Mouse (Mus musculus): ENCODE results near the gene C87436. TPM values are rescaled to one million over a fixed set of nuclear protein-coding genes. Genes with fewer than 3 reads are reported as not detected.

Gene C87436
- polyA plus RNA-seq, 1 experiment from 2014 or later: 23.7 TPM

DNA sequence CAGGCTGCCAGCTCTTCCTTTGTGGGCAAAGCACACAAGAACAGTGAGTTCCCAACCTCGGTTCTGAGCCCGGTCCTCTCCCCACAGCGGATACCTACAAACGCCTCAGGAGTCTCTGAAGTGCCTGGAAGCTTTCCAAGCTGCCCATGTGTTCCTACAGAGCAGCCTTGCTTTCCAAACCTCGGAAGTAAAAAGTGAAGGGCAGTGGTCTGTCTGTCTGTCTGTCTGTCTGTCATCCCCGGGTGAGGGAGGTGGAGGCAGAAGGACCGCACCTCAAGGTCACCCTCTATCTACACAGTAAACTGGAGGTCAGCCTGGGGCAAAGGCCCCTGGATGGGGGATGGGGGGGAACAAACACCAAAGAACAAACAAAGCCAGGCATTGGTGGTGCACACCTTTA lies 67.5 kb downstream of the C87436 start:
- ATAC-seq (ENCODE audit: low FRiP score, low read depth): no peak
- Histone ChIP-seq H3K4me2 (no peak overlapping the region), H3K9ac (no peak overlapping the region), H3K9me3 (no peaks in the 10 kb centered on the region), H3K4me3 (no peak overlapping the region), H3K36me3 (no peaks in the 10 kb centered on the region), H3K4me1 (replicated peaks) (no peaks in the 10 kb centered on the region), H3K27me3 (no peaks in the 10 kb centered on the region), H3K27ac (replicated peaks) (no peak overlapping the region)
- WGBS: 75% methylated on average over 7 of the region's 7 CpGs

- Histone ChIP-seq H3K9ac (no peak overlapping the region), H3K9me3 (no peaks in the 10 kb centered on the region), H3K36me3 (no peaks in the 10 kb centered on the region), H3K4me3 (no peak overlapping the region), H3K4me2 (no peak overlapping the region), H3K27me3 (no peaks in the 10 kb centered on the region), H3K4me1 (replicated peaks) (no peaks in the 10 kb centered on the region), H3K27ac (replicated peaks) (no peak overlapping the region)
- 77% methylated on average over 3 of the region's 3 CpGs for WGBS
- ATAC-seq (ENCODE audit: low FRiP score, low read depth): no peak
Measured at GRCm38 (mm10) chr6:86506309-86506708, 68.1 kb downstream of the C87436 start.

DNA sequence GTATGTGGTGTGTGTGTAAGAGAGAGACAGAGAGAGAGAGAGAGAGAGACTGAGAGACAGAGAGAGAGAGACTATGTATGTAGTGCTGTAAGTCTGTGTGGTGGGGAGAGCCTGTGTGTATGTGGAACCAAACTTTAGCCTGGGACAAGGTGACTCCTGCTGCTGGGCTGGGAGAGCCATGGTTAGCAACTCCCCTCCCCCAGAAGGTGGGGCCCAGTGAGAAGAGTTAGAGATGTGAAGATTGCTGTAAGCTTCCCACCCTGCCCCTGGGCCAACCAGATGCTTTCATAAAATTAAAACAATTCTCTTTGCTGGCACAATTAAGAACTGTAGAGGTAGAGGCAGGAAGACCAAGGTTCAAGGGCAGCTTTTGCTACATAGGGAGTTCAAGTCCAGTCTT lies 68.9 kb downstream of the C87436 start:
- no peaks in the 10 kb centered on the region for H3K4me1 ChIP-seq (replicated peaks)
- no peak overlapping the region for H3K4me3 ChIP-seq
- no peaks in the 10 kb centered on the region for H3K9me3 ChIP-seq
- no peak overlapping the region for H3K27ac ChIP-seq (replicated peaks)
- H3K36me3 ChIP-seq: no peaks in the 10 kb centered on the region
- no peaks in the 10 kb centered on the region for H3K27me3 ChIP-seq
- ATAC-seq (ENCODE audit: low FRiP score, low read depth): no peak
- H3K9ac ChIP-seq: no peak overlapping the region
- no peak overlapping the region for H3K4me2 ChIP-seq

- Histone ChIP-seq H3K27ac (replicated peaks) (no peak overlapping the region), H3K9ac (no peak overlapping the region), H3K27me3 (no peaks in the 10 kb centered on the region), H3K4me1 (replicated peaks) (no peaks in the 10 kb centered on the region), H3K36me3 (no peaks in the 10 kb centered on the region), H3K4me3 (no peak overlapping the region), H3K9me3 (no peaks in the 10 kb centered on the region), H3K4me2 (no peak overlapping the region)
- 83% methylated on average over 3 of the region's 3 CpGs for WGBS
- ATAC-seq (ENCODE audit: low FRiP score, low read depth): no peak
Measured at GRCm38 (mm10) chr6:86508736-86509135, 70.6 kb downstream of the C87436 start.

DNA sequence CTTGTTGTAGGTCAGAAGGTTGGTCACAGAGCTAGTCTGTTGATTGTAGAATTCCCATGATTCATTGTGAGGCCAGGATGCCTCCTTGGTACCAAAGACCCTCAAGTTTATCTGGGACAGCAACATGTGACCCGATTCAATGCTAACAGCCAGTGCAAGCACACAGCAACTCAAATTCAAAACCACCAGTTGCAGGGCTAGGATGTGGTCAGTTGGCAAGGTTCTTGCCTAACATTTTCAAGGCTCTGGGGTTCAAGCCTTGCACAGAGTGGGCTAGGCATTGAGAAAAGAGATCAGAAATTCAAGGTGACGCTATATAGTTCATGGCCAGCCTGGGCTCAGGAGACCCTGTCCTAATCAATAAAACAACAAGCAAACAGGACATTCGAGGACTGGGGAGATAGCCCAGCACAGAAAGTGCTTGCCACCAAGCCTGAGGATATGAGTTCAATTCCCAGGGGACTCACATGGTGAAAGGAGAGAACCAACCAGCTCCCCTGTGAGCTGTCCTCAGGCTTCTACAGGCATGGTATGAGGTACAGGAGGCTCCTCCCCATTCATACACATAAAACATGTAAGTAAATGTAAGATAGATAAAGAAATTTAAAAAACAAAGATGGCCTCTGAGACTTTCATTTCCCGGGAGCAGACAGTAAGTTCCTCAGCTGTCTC lies 71.2 kb downstream of the C87436 start:
- no peak overlapping the region for H3K4me3 ChIP-seq
- 86% methylated on average over 4 of the region's 4 CpGs for WGBS
- H3K27ac ChIP-seq (replicated peaks): no peak overlapping the region
- no peak overlapping the region for H3K4me2 ChIP-seq
- no peaks in the 10 kb centered on the region for H3K36me3 ChIP-seq
- H3K9me3 ChIP-seq: no peaks in the 10 kb centered on the region
- ATAC-seq (ENCODE audit: low FRiP score, low read depth): no peak
- no peaks in the 10 kb centered on the region for H3K4me1 ChIP-seq (replicated peaks)
- no peak overlapping the region for H3K9ac ChIP-seq
- H3K27me3 ChIP-seq: no peaks in the 10 kb centered on the region

DNA sequence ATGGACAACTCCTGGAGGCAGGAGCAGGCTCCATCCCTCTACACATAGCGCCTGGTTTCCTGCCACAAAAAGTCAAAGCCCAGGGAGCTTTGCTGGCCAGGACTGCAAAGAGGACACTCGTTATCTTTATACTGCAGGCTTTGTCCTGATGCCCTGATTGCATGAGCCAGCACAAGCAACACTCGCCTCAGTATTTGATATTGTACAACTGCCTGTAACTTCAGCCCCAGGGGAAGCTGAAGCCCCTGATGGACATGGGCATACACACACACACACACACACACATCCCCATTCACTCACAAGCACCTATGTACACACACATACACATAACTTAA lies 71.7 kb downstream of the C87436 start:
- no peak overlapping the region for H3K9ac ChIP-seq
- H3K36me3 ChIP-seq: no peaks in the 10 kb centered on the region
- no peak overlapping the region for H3K4me2 ChIP-seq
- H3K4me3 ChIP-seq: no peak overlapping the region
- H3K9me3 ChIP-seq: no peaks in the 10 kb centered on the region
- WGBS: 69% methylated on average over 3 of the region's 3 CpGs
- H3K4me1 ChIP-seq (replicated peaks): no peaks in the 10 kb centered on the region
- H3K27me3 ChIP-seq: no peaks in the 10 kb centered on the region
- no peak overlapping the region for H3K27ac ChIP-seq (replicated peaks)
- ATAC-seq (ENCODE audit: low FRiP score, low read depth): no peak

DNA sequence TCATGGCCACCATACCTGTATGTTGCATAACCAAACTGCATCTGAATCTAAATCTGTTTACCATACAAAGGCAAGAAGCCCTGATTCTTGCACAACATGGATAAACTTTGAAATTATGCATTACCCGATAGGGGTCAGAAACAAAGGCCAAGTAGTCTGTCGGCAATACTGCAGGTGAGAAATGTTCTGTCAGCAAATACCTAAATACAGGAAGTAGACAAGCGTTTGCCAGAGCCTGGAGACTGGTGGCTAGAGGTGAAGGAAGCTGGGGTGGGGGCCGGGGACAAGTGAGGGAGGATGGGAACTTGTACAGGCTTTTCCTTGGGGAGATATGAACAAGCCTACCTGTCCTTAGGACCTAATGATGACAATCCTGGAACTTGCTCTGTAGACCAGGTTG lies 72.8 kb downstream of the C87436 start:
- no peaks in the 10 kb centered on the region for H3K27me3 ChIP-seq
- H3K4me1 ChIP-seq (replicated peaks): no peaks in the 10 kb centered on the region
- H3K4me2 ChIP-seq: no peak overlapping the region
- no peak overlapping the region for H3K9ac ChIP-seq
- no peaks in the 10 kb centered on the region for H3K9me3 ChIP-seq
- H3K4me3 ChIP-seq: no peak overlapping the region
- no peaks in the 10 kb centered on the region for H3K36me3 ChIP-seq
- no peak for ATAC-seq (ENCODE audit: low FRiP score, low read depth)
- H3K27ac ChIP-seq (replicated peaks): no peak overlapping the region
- WGBS: 89% methylated on average over 4 of the region's 4 CpGs

DNA sequence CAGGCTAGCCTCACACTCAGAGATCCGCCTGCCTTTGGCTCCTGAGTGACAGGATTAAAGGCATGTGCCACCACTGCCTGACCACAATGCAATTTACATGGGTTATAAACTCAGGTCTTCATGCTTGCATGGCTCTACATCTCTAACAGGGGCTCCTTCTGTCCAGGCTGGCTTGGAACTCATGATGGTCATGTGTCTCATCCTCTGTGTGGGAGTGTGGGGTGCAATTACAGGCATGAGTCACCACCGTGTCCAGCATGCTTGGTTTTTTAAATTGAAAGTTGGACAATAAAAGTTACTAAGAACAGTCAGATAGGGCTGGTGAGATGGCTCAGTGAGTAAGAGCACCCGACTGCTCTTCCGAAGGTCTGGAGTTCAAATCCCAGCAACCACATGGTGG lies 75.1 kb downstream of the C87436 start:
- no peak overlapping the region for H3K27ac ChIP-seq (replicated peaks)
- ATAC-seq (ENCODE audit: low FRiP score, low read depth): no peak
- no peaks in the 10 kb centered on the region for H3K9me3 ChIP-seq
- no peak overlapping the region for H3K9ac ChIP-seq
- no peaks in the 10 kb centered on the region for H3K27me3 ChIP-seq
- H3K4me3 ChIP-seq: no peak overlapping the region
- no peaks in the 10 kb centered on the region for H3K4me1 ChIP-seq (replicated peaks)
- H3K4me2 ChIP-seq: no peak overlapping the region
- 95% methylated on average over 4 of the region's 4 CpGs for WGBS
- H3K36me3 ChIP-seq: no peaks in the 10 kb centered on the region

DNA sequence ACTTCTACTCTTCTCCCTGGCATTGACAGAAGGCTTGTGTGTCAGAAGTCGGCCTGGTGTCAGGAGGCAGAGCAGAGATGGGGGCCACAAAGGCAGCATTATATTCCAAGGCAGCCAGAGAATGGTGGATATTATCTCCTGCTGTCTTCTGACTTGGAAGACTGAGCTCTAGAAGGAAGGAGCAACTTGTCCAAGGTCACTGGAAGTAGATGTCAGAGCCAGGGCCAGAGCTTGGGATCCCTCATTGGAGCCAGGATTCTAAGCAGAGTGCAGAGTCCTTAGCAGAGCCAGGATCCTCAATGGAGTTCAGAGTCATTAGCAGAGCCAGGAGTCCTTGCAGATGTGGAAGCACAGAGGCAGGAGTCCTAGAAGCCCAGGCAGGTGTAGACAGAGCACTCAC lies 77.8 kb downstream of the C87436 start:
- WGBS: 85% methylated on average over 1 of the region's 1 CpGs
- no peak for ATAC-seq (ENCODE audit: low FRiP score, low read depth)
- Histone ChIP-seq H3K4me3 (no peak overlapping the region), H3K9ac (no peak overlapping the region), H3K36me3 (no peaks in the 10 kb centered on the region; the same call in 1 of the 2 replicates), H3K9me3 (no peaks in the 10 kb centered on the region), H3K4me2 (no peak overlapping the region), H3K4me1 (replicated peaks) (no peaks in the 10 kb centered on the region), H3K27me3 (no peaks in the 10 kb centered on the region), H3K27ac (replicated peaks) (no peak overlapping the region)

DNA sequence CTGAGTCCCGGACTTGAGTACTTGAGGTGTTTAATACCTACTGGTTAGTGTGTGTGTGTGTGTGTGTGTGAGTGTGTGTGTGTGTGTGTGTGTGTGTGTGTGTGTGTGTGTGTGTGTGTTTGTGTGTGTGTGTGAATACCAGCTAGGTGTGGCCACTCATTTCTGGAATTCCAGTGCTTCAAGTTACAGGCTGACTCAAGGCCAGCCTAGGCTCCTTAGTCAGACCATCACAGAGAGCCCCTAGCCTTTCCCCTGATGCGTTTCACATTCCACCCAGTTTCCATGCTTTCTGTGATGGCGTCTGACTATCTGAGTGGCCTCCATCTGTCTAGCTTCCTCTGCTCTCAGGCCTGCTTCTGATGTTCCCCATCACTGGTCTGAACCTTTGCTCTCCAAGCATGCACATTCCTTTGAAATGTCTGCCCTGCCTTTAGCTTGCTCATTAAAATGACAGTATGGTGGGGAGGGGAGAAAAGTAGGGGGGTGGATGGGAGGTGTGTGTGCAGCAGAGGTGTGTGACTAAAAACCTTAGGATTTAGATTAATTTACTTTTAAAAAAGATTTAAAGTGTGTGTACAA lies 81.7 kb downstream of the C87436 start:
- no peak overlapping the region for H3K9ac ChIP-seq
- no peaks in the 10 kb centered on the region; the same call in 1 of the 2 replicates for H3K36me3 ChIP-seq
- no peaks in the 10 kb centered on the region for H3K27me3 ChIP-seq
- H3K4me2 ChIP-seq: no peak overlapping the region
- no peak overlapping the region for H3K27ac ChIP-seq (replicated peaks)
- 74% methylated on average over 3 of the region's 3 CpGs for WGBS
- no peak for ATAC-seq (ENCODE audit: low FRiP score, low read depth)
- no peaks in the 10 kb centered on the region for H3K9me3 ChIP-seq
- H3K4me3 ChIP-seq: no peak overlapping the region
- H3K4me1 ChIP-seq (replicated peaks): peaks cover 16% of the 10 kb centered on the region

GRCm38 (mm10) chr6:86522001-86522911 lies 84.1 kb downstream of the C87436 start:
- ATAC-seq (ENCODE audit: low FRiP score, low read depth): no peak
- no peak overlapping the region for H3K9ac ChIP-seq
- 0 out of 2 replicates have a peak overlapping the region, but pooled peaks have one; percentile 1 for H3K4me3 ChIP-seq
- H3K27ac ChIP-seq (replicated peaks): no peak overlapping the region
- H3K9me3 ChIP-seq: no peaks in the 10 kb centered on the region
- H3K36me3 ChIP-seq: no peaks in the 10 kb centered on the region; the same call in 1 of the 2 replicates
- peaks cover 16% of the 10 kb centered on the region for H3K4me1 ChIP-seq (replicated peaks)
- peak overlapping the region; percentile 67 for H3K4me2 ChIP-seq
- no peaks in the 10 kb centered on the region for H3K27me3 ChIP-seq
- WGBS: 82% methylated on average over 5 of the region's 5 CpGs
